Mouse (Mus musculus): ENCODE data around the gene Tas2r124. TPM values are rescaled to one million over a fixed set of nuclear protein-coding genes. Genes with fewer than 3 reads are reported as not detected.

The Tas2r124 gene
- polyA plus RNA-seq (2012; rRNA removed), result not detected in 2 replicates

DNA sequence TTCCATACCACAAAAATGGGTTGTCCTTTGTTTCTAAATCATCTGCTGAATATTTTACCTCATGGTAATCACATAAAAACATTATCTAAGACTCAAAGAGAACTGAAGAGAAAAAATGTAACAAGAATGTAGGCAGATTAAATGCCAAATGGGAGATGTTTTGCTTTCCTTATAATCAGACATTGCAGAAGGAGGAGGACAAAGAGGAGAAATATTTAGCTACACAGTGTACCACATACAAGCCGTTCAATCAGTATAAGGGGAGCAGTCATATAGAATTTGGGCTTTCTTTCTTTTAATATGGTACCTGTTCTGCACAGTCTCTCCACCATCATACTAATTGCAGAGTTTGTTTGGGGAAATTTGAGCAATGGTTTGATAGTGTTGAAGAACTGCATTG lies at the start of gene Tas2r124:
TSS of gene Tas2r124 (plus strand) at position 301 of the 400 bp plus-strand sequence.

DNA sequence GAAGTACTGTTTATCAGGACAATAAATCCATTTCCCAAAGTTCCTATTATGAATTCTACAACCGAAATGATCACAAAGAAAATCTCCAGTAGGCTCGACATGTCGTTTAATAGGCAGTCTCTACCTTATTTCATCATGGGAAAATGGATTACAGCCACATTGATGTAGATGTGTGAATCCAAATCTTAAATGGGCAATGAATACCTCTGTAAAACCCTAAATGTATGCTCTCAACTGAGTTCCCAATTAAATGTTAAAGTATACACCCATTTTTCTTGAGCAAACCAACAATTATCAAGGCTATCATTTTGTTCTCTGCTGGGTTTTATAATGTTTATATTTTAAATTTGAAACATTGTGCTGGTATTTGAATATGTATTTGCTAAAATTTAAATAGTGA lies 42.7 kb upstream of the Tas2r124 start, which contains the start of gene Tas2r122:
TSS of gene Tas2r122 (minus strand) at position 101 of the 400 bp plus-strand sequence.

DNA sequence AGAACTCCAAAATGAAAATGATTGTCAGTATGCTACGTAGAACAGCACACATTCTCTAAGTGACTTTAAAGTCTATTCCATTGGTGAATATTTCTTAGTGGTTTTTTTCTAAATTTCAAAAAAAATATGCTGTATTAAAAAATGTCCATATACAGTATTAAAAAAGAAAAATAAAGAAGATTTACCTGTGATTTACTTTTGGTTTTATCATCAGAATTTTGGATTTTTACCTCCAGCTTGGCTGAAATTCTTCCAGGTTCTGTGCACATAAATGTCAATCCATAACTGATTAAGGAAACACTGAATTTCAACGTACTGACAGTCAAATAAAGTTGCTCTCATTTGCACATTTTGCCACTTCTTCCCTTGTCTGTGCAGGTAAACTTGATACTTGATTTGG lies 16.6 kb upstream of the Tas2r124 start, which contains the start of gene Tas2r115:
TSS of gene Tas2r115 (minus strand) at position 101 of the 400 bp plus-strand sequence.

DNA sequence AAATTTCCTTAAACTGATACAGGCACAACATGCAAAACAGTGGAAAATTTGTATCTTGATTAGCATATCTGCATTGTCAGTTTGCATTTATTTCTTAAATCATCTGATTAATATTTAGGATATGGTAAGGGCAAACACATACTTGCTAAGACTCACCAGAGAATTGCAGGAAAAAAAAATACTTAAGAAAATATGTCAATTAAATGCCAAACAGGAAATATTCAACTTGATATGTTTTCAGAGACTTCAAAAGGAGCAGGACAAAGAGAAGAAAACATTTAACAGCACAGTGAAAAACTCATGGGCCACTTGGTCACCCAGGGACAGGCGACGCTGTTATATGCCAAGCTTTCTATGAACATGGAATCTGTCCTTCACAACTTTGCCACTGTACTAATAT lies 7.3 kb downstream of the Tas2r124 start, which contains the start of gene Tas2r102:
TSS of gene Tas2r102 (plus strand) at position 301 of the 400 bp plus-strand sequence.

DNA sequence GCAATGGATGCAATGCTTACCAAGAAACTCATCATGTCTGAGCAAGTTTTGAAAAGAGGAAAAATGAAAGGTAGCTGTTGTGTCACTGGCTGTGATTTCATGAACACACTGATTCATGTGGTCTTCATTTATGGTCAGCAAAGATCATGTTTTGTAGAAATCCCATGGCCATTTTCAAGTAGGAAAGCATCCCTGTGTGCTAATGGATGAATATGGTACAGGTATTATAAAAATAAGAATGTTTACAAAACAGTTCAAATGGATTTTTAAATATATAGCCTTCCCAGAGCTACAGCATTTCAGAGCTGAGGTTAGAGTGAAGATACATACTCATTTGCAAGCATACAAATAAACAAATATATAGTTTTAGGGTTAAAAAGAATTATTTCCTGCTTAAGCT lies 23.5 kb downstream of the Tas2r124 start, which contains the start of gene Tas2r136:
TSS of gene Tas2r136 (minus strand) at position 101 of the 400 bp plus-strand sequence.

DNA sequence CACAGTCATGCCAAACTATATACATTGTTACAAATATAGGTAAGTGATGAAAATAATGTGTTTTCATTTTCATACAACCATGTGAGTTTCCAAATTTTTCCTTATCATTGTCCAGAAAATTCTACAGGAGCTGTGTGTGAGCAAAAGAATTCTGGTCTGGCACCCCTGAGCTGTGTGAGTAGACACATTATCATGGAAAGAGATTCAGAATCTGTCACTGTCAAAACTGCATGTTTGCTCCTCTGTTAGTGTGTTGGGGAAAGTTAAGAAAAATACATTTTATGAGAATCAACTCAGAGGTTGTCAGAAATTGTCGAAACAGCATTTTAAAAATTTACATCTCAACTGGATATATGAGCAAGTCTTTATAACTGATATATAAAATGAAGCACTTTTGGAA lies 48.0 kb downstream of the Tas2r124 start, which contains the start of gene Tas2r117:
TSS of gene Tas2r117 (plus strand) at position 301 of the 400 bp plus-strand sequence.

Other genes starting within 250 kb of the Tas2r124 start
- gene Prh1, start 184.9 kb upstream of the Tas2r124 start, polyA plus RNA-seq (2012; rRNA removed), result not detected in 2 replicates
- gene Prp2, start 158.8 kb upstream of the Tas2r124 start, polyA plus RNA-seq (2012; rRNA removed), result not detected in 2 replicates
- gene A630073D07Rik, start 103.2 kb upstream of the Tas2r124 start, polyA plus RNA-seq (2012; rRNA removed), result not detected in 2 replicates
- gene Tas2r120, start 97.8 kb upstream of the Tas2r124 start, polyA plus RNA-seq (2012; rRNA removed), result not detected in 2 replicates
- not detected in 2 replicates for gene Tas2r121, start 53.7 kb upstream of the Tas2r124 start, polyA plus RNA-seq (2012; rRNA removed)
- gene Tas2r122, start 42.8 kb upstream of the Tas2r124 start, polyA plus RNA-seq (2012; rRNA removed), result not detected in 2 replicates
- not detected in 2 replicates for gene Tas2r115, start 16.7 kb upstream of the Tas2r124 start, polyA plus RNA-seq (2012; rRNA removed)
- not detected in 2 replicates for gene Tas2r102, start 7.4 kb downstream of the Tas2r124 start, polyA plus RNA-seq (2012; rRNA removed)
- not detected in 2 replicates for gene Tas2r136, start 23.4 kb downstream of the Tas2r124 start, polyA plus RNA-seq (2012; rRNA removed)
- not detected in 2 replicates for gene Tas2r117, start 48.1 kb downstream of the Tas2r124 start, polyA plus RNA-seq (2012; rRNA removed)
- gene Tas2r123, start 92.4 kb downstream of the Tas2r124 start, polyA plus RNA-seq (2012; rRNA removed), result not detected in 2 replicates
- gene Tas2r116, start 100.7 kb downstream of the Tas2r124 start, polyA plus RNA-seq (2012; rRNA removed), result not detected in 2 replicates
- gene Tas2r110, start 113.3 kb downstream of the Tas2r124 start, polyA plus RNA-seq (2012; rRNA removed), result not detected in 2 replicates
- not detected in 2 replicates for gene Tas2r113, start 138.3 kb downstream of the Tas2r124 start, polyA plus RNA-seq (2012; rRNA removed)
- not detected in 2 replicates for gene Tas2r125, start 154.9 kb downstream of the Tas2r124 start, polyA plus RNA-seq (2012; rRNA removed)
- gene Tas2r129, start 196.4 kb downstream of the Tas2r124 start, polyA plus RNA-seq (2012; rRNA removed), result not detected in 2 replicates
- not detected in 2 replicates for gene Tas2r131, start 203.2 kb downstream of the Tas2r124 start, polyA plus RNA-seq (2012; rRNA removed)
- not detected in 2 replicates for gene Tas2r109, start 226.2 kb downstream of the Tas2r124 start, polyA plus RNA-seq (2012; rRNA removed)

All from liver, embryonic 14 days (tissue).